Mouse (Mus musculus): ENCODE measurements around the gene Clec9a. TPM values are rescaled to one million over a fixed set of nuclear protein-coding genes. Genes with fewer than 3 reads are reported as not detected.
A peak's percentile ranks its signal among the peaks of the same experiment; 100 is the strongest.

The Clec9a gene
- polyA plus RNA-seq (2015; fragmentation: Nextera tagmentation; extraction: Ambion mirVana) = 0.39 and 0.45 TPM in 2 replicates

DNA sequence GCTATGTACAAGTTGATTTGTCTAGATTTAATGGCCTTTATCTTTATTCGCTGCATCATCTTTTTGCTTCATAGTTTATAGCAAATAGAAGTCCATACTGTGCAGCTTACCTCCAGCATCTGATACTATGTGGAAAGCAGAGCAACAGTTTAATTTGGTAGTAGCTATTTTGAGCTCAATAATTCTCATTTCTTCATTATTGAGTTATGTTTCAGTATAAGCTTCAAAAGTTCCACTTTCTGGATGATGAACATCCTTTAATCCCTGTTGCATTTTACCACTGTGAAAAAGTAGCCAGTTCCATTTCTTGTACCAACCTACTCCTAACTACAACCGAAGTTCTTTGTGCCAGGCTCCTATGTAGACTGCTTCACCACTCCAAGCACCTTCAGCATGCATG, at the start of gene Clec9a:
Clec9a (plus strand) TSS at position 301 of the 400 bp plus-strand sequence.
- WGBS = 82% methylated on average over 2 of the region's 2 CpGs
- Histone ChIP-seq H3K36me3 (ENCODE audit: control insufficient read depth, insufficient read depth) (no peaks in the 10 kb centered on the region), H3K4me1 (ENCODE audit: control insufficient read depth, insufficient read depth, low read length) (peaks cover 4% of the 10 kb centered on the region), H3K27me3 (ENCODE audit: control insufficient read depth, insufficient read depth, low read length) (no peaks in the 10 kb centered on the region), H3K9me3 (replicated peaks; ENCODE audit: control insufficient read depth, low read length) (no peaks in the 10 kb centered on the region), H3K4me3 (ENCODE audit: low read length) (no peak within 1 kb of the TSS), H3K9ac (ENCODE audit: low read length) (no peak within 1 kb of the TSS), H3K27ac (ENCODE audit: low read length) (peak within 1 kb of the TSS; percentile 15; the same call in 1 of the 2 replicates), H3K4me2 (ENCODE audit: low read depth, low read length) (no peak within 1 kb of the TSS)
- ATAC-seq (replicated peaks; ENCODE audit: extremely low read depth, insufficient read depth, low FRiP score) = no peak

DNA sequence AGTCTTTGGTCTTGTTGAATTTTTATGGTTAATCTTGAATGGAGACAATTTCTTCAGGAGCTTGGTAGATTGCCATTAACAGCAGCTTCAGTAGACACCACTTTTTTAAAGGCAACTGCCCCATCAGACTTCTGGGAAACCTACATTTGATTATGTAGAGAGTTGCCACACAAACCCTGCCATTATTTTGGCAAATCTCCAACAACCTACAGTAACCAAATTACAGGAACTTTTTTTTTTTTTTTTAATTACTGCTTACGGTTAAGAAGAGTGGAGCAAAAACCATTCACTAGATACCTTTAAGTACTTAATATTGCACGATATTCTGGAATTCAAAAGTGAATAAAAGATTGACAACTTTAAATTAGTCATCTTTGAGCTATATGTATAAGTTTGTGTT, 49.1 kb upstream of the Clec9a start:
- Histone ChIP-seq H3K4me3 (ENCODE audit: low read length) (no peak overlapping the region), H3K9ac (ENCODE audit: low read length) (no peak overlapping the region), H3K4me2 (ENCODE audit: low read depth, low read length) (no peak overlapping the region), H3K9me3 (replicated peaks; ENCODE audit: control insufficient read depth, low read length) (0 out of 2 replicates have a peak, but pooled peaks cover 2% of the 10 kb centered on the region), H3K27ac (ENCODE audit: low read length) (no peak overlapping the region), H3K4me1 (ENCODE audit: control insufficient read depth, insufficient read depth, low read length) (no peaks in the 10 kb centered on the region), H3K36me3 (ENCODE audit: control insufficient read depth, insufficient read depth) (no peaks in the 10 kb centered on the region), H3K27me3 (ENCODE audit: control insufficient read depth, insufficient read depth, low read length) (no peaks in the 10 kb centered on the region)
- ATAC-seq (replicated peaks; ENCODE audit: extremely low read depth, insufficient read depth, low FRiP score) = no peak
- WGBS = 92% methylated on average over 2 of the region's 2 CpGs

DNA sequence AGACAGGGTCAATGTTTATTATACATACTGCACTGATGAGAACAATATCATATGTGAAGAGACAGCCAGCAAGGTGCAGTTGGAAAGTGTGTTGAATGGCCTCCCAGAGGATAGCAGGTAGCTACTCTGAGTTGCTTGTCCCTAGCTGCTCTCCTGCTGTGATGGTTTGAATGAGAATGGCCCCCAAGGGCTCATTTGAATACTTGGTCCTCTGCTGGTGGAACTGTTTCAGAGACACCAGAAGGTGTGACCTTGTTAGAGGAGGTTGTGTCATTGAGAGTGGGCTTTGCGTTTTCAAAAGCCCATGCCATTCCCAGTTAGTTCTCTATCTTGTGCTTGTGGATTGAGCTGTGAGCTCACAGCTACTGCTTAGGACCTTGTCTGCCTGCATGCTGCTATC, 44.7 kb upstream of the Clec9a start:
- 23% methylated on average over 1 of the region's 1 CpGs for WGBS
- Histone ChIP-seq H3K9me3 (replicated peaks; ENCODE audit: control insufficient read depth, low read length) (no peaks in the 10 kb centered on the region), H3K9ac (ENCODE audit: low read length) (no peak overlapping the region), H3K4me2 (ENCODE audit: low read depth, low read length) (no peak overlapping the region), H3K27me3 (ENCODE audit: control insufficient read depth, insufficient read depth, low read length) (no peaks in the 10 kb centered on the region), H3K4me3 (ENCODE audit: low read length) (no peak overlapping the region), H3K4me1 (ENCODE audit: control insufficient read depth, insufficient read depth, low read length) (no peaks in the 10 kb centered on the region), H3K27ac (ENCODE audit: low read length) (no peak overlapping the region), H3K36me3 (ENCODE audit: control insufficient read depth, insufficient read depth) (no peaks in the 10 kb centered on the region)
- ATAC-seq (replicated peaks; ENCODE audit: extremely low read depth, insufficient read depth, low FRiP score) = no peak

DNA sequence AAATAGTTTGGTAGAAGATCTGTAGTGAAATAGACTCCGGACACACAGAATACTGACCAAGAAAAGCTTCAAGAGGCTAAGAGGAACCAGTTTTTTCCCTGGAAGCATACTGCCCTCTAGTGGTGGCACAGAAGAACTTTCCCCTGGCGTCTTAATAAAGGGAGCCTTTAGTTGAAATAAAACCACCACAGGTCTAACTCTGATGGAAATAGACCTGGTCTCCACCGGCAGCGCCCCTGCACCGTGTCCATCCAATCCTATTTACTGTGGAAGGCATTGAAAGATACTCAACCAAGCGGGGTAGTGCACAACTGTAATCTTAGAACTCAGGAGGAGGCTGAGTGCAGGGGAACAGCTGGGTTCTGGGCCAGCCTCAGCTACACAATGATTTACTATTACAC, 42.7 kb upstream of the Clec9a start:
- no peak for ATAC-seq (replicated peaks; ENCODE audit: extremely low read depth, insufficient read depth, low FRiP score)
- Histone ChIP-seq H3K36me3 (ENCODE audit: control insufficient read depth, insufficient read depth) (no peaks in the 10 kb centered on the region), H3K4me2 (ENCODE audit: low read depth, low read length) (no peak overlapping the region), H3K9me3 (replicated peaks; ENCODE audit: control insufficient read depth, low read length) (no peaks in the 10 kb centered on the region), H3K4me3 (ENCODE audit: low read length) (no peak overlapping the region), H3K27ac (ENCODE audit: low read length) (no peak overlapping the region), H3K4me1 (ENCODE audit: control insufficient read depth, insufficient read depth, low read length) (0 out of 2 replicates have a peak, but pooled peaks cover 3% of the 10 kb centered on the region), H3K9ac (ENCODE audit: low read length) (no peak overlapping the region), H3K27me3 (ENCODE audit: control insufficient read depth, insufficient read depth, low read length) (no peaks in the 10 kb centered on the region)
- WGBS = 12% methylated on average over 6 of the region's 6 CpGs

DNA sequence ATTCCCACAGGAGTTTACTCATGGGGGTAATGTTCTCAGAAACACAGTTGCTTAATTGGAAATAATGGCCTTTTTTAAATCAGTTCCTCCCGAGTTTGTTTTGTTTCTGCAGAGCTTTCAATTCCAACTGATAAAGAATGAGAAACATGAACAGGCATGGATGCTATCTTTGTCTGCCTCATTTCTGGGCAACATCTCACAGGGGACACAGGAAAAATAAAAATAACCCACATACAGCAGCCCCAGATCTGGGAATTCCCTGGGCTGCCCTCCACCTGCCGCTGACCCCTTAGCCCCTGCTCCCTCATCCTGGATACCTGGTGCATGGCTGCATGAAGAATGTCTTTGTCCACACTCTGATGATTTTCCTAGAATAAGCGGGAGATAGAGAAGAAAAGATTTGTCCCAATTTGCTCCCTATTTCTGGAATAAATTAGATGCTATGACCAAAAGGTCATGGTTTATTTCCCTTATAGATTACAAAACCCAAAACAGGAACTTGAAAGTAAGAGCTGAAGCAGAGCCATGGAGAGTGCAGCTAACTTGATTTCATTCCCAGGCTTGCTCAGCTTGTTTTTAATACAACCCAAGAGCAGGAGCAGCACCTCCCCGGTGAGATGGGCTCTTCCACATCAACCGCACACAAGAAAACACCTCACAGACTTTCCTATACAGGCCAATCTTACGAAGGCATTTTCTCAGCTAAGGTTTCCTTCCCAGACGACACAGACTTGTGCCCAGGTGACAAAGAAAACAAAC, 39.1 kb upstream of the Clec9a start:
- 60% methylated on average over 7 of the region's 7 CpGs for WGBS
- no peaks in the 10 kb centered on the region for H3K36me3 ChIP-seq (ENCODE audit: control insufficient read depth, insufficient read depth)
- no peak overlapping the region for H3K9ac ChIP-seq (ENCODE audit: low read length)
- no peaks in the 10 kb centered on the region for H3K9me3 ChIP-seq (replicated peaks; ENCODE audit: control insufficient read depth, low read length)
- ATAC-seq (replicated peaks; ENCODE audit: extremely low read depth, insufficient read depth, low FRiP score) = no peak
- no peak overlapping the region for H3K4me3 ChIP-seq (ENCODE audit: low read length)
- H3K27me3 ChIP-seq (ENCODE audit: control insufficient read depth, insufficient read depth, low read length) = no peaks in the 10 kb centered on the region
- no peak overlapping the region for H3K4me2 ChIP-seq (ENCODE audit: low read depth, low read length)
- 0 out of 2 replicates have a peak, but pooled peaks cover 3% of the 10 kb centered on the region for H3K4me1 ChIP-seq (ENCODE audit: control insufficient read depth, insufficient read depth, low read length)
- no peak overlapping the region for H3K27ac ChIP-seq (ENCODE audit: low read length)

DNA sequence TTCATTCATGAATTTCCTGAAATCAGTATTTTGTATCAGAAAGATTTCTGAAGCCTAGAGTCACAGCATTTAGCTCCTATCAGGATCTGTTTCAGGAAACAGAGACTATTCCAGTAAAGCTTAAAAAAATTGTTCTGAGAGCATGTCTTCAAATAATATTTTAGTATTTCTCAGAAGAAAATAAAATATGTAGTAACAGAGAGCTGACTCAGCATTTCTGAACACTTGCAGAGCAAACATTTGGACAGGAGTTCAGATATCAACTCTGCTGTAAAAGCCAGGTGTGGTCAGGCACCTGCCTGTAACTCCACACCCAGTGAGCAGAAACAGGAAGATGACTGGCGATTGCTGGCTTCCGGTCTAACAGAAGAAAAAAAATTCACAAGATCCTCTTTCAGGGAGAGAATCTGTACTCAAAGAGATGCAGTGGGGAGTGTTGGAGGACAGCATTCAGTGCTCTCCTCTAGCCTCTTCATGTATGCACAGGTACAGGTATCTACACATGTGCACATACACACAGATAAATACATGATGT, 33.7 kb upstream of the Clec9a start:
- Histone ChIP-seq H3K4me2 (ENCODE audit: low read depth, low read length) (no peak overlapping the region), H3K36me3 (ENCODE audit: control insufficient read depth, insufficient read depth) (no peaks in the 10 kb centered on the region), H3K27ac (ENCODE audit: low read length) (no peak overlapping the region), H3K27me3 (ENCODE audit: control insufficient read depth, insufficient read depth, low read length) (no peaks in the 10 kb centered on the region), H3K9ac (ENCODE audit: low read length) (no peak overlapping the region), H3K4me1 (ENCODE audit: control insufficient read depth, insufficient read depth, low read length) (no peaks in the 10 kb centered on the region), H3K9me3 (replicated peaks; ENCODE audit: control insufficient read depth, low read length) (peaks cover 5% of the 10 kb centered on the region; the same call in 1 of the 2 replicates), H3K4me3 (ENCODE audit: low read length) (no peak overlapping the region)
- ATAC-seq (replicated peaks; ENCODE audit: extremely low read depth, insufficient read depth, low FRiP score) = no peak
- WGBS = 62% methylated on average over 2 of the region's 2 CpGs

DNA sequence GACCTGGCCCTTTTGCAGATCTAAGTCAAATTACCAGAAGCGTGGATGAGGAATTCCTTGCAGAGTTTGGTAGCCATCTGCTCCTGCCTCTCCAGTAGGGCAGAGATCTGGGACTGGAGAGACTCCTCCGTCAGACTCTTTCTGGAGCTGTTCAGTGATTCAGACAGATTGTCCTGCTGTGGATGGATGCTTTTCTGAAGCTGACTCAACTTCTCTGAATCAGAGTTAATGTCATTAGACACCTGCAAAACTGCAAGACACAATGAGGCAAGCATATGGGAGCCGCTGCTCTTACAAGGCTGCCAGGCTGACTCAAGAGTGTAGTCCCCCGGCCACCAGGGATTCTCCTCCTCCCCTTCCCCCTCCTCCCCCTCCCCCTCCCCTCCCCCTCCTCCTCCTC, 28.2 kb upstream of the Clec9a start:
- H3K27me3 ChIP-seq (ENCODE audit: control insufficient read depth, insufficient read depth, low read length) = no peaks in the 10 kb centered on the region

DNA sequence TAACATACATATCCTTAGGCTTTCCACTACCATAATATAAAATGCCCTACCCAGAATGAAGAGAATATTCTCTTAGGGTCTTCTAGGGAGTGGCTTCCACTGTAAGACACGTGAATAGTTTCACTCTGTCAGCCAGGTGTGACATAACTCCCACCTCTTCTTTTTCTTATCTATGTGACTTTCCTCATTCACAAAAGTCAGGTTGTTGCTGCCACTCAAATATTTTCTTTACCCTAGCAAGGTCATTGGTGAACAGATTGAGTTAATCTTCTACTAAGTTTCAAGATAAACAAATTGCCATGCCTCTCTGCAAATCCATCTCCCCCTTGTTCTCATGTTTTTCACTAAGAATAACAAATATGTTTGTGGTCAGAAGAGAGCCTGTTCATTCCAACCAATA, 26.9 kb upstream of the Clec9a start:
- H3K4me2 ChIP-seq (ENCODE audit: low read depth, low read length) = no peak overlapping the region
- no peak for ATAC-seq (replicated peaks; ENCODE audit: extremely low read depth, insufficient read depth, low FRiP score)
- H3K4me1 ChIP-seq (ENCODE audit: control insufficient read depth, insufficient read depth, low read length) = no peaks in the 10 kb centered on the region
- no peak overlapping the region for H3K9ac ChIP-seq (ENCODE audit: low read length)
- H3K9me3 ChIP-seq (replicated peaks; ENCODE audit: control insufficient read depth, low read length) = no peaks in the 10 kb centered on the region
- H3K36me3 ChIP-seq (ENCODE audit: control insufficient read depth, insufficient read depth) = no peaks in the 10 kb centered on the region
- 50% methylated on average over 1 of the region's 1 CpGs for WGBS
- H3K27me3 ChIP-seq (ENCODE audit: control insufficient read depth, insufficient read depth, low read length) = no peaks in the 10 kb centered on the region
- H3K4me3 ChIP-seq (ENCODE audit: low read length) = no peak overlapping the region
- no peak overlapping the region for H3K27ac ChIP-seq (ENCODE audit: low read length)

More for the DNA sequence above, 28.2 kb upstream of the Clec9a start:
- no peak overlapping the region for H3K27ac ChIP-seq (ENCODE audit: low read length)
- H3K4me3 ChIP-seq (ENCODE audit: low read length) = no peak overlapping the region
- H3K36me3 ChIP-seq (ENCODE audit: control insufficient read depth, insufficient read depth) = no peaks in the 10 kb centered on the region
- H3K9ac ChIP-seq (ENCODE audit: low read length) = no peak overlapping the region
- no peak for ATAC-seq (replicated peaks; ENCODE audit: extremely low read depth, insufficient read depth, low FRiP score)
- no peaks in the 10 kb centered on the region for H3K4me1 ChIP-seq (ENCODE audit: control insufficient read depth, insufficient read depth, low read length)
- H3K9me3 ChIP-seq (replicated peaks; ENCODE audit: control insufficient read depth, low read length) = peaks cover 5% of the 10 kb centered on the region; the same call in 1 of the 2 replicates
- no peak overlapping the region for H3K4me2 ChIP-seq (ENCODE audit: low read depth, low read length)
- WGBS = 62% methylated on average over 4 of the region's 4 CpGs

DNA sequence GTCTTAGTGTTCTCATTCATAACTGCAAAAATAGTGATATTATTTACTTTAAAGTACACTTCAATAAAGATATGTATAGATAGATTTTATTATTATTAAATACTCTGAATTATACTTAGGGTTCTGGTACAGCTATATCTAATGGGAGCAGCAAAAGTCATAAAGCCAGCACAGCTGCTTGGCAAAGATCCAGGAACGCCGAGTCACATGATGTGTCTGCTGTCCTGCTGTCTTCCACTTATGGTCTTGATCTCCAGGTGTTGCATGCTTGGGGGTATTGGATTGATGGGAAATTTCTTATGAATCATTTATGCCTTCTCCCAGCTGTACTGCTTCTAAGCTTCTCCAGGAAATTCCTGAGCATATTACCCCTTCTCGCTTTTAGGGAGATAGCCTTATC, 25.2 kb upstream of the Clec9a start:
- WGBS = 65% methylated on average over 3 of the region's 3 CpGs
- ATAC-seq (replicated peaks; ENCODE audit: extremely low read depth, insufficient read depth, low FRiP score) = no peak

More for the DNA sequence above, 25.2 kb upstream of the Clec9a start:
- Histone ChIP-seq H3K4me2 (ENCODE audit: low read depth, low read length) (no peak overlapping the region), H3K27ac (ENCODE audit: low read length) (no peak overlapping the region), H3K27me3 (ENCODE audit: control insufficient read depth, insufficient read depth, low read length) (no peaks in the 10 kb centered on the region), H3K4me1 (ENCODE audit: control insufficient read depth, insufficient read depth, low read length) (no peaks in the 10 kb centered on the region), H3K4me3 (ENCODE audit: low read length) (no peak overlapping the region), H3K9ac (ENCODE audit: low read length) (no peak overlapping the region), H3K36me3 (ENCODE audit: control insufficient read depth, insufficient read depth) (no peaks in the 10 kb centered on the region), H3K9me3 (replicated peaks; ENCODE audit: control insufficient read depth, low read length) (no peaks in the 10 kb centered on the region)

Measured in heart, embryonic 16.5 days (tissue).